Mouse (Mus musculus): ENCODE measurements at regions not wholly inside any gene's neighbourhood (a gene's known extent, or its start where the extent isn't known, plus 50 kb on each side); places are given as distances from the start of the nearest gene placed in this dataset.

- TF ChIP-seq CTCF (IDR thresholded peaks at IDR 0.05; ENCODE audit: borderline replicate concordance, insufficient read depth, low read length) (no peak), POLR2A (IDR thresholded peaks at IDR 0.05; ENCODE audit: low read depth, low read length) (no peak)
Observed at GRCm38 (mm10) chr10:51956493-51956892, 65.8 kb upstream of the Vgll2 start.

All from embryonic fibroblast, embryonic 13.5 days (primary cell).